8 mouse cellular contexts compared by ENCODE assay signal in genomic region chr19:5569521-5569920, GRCm38 (mm10). TPM values are rescaled to one million over a fixed set of nuclear protein-coding genes. Genes with fewer than 3 reads are reported as not detected.
DNase-seq lines count a peak whose midpoint lies in the region; ATAC-seq lines count a peak whose summit lies in the region.
"Had no signal": no experiment of that assay in that cellular context is flagged by ENCODE, and none has a peak within 500 bp of the region (broad histone marks: within the 10 kb centered on the region; RNA-seq: fewer than 3 reads in every experiment).

No protein-coding gene starts in this region.

- H3K27ac ChIP-seq in heart, embryonic 10.5 days = no peak overlapping the region
- H3K27ac ChIP-seq in neural tube, embryonic 12.5 days = no peak overlapping the region
- H3K27ac ChIP-seq in liver, embryonic 12.5 days = no peak overlapping the region
- H3K27ac ChIP-seq: embryonic facial prominence, embryonic 15.5 days had no signal

- H3K4me2 ChIP-seq in neural tube, embryonic 12.5 days (replicated peaks) = peak overlapping the region; percentile 93; the same call in 1 of the 2 replicates
- peak overlapping the region; percentile 98 for H3K4me2 ChIP-seq in liver, embryonic 12.5 days

- peaks cover 52% of the 10 kb centered on the region for H3K27me3 ChIP-seq in heart, embryonic 10.5 days (ENCODE audit: insufficient read depth, poor library complexity, severe bottlenecking)
- peaks cover 33% of the 10 kb centered on the region for H3K27me3 ChIP-seq in neural tube, embryonic 12.5 days (replicated peaks)
- peaks cover 32% of the 10 kb centered on the region for H3K27me3 ChIP-seq in liver, embryonic 12.5 days (replicated peaks)

- 85% methylated on average over 10 of the region's 10 CpGs for WGBS in heart, embryonic 10.5 days
- WGBS in neural tube, embryonic 12.5 days = 90% methylated on average over 10 of the region's 10 CpGs
- WGBS in liver, embryonic 12.5 days (ENCODE audit: insufficient replicate concordance) = 79% methylated on average over 10 of the region's 10 CpGs

- peaks cover 17% of the 10 kb centered on the region for H3K36me3 ChIP-seq in heart, embryonic 10.5 days
- no peaks in the 10 kb centered on the region; the same call in none of the 2 replicates for H3K36me3 ChIP-seq in neural tube, embryonic 12.5 days
- peaks cover 24% of the 10 kb centered on the region for H3K36me3 ChIP-seq in liver, embryonic 12.5 days

- H3K4me1 ChIP-seq in heart, embryonic 10.5 days = peaks cover 25% of the 10 kb centered on the region
- peaks cover 17% of the 10 kb centered on the region for H3K4me1 ChIP-seq in neural tube, embryonic 12.5 days
- H3K4me1 ChIP-seq in liver, embryonic 12.5 days = peaks cover 41% of the 10 kb centered on the region

- no peak overlapping the region for H3K9ac ChIP-seq in neural tube, embryonic 12.5 days
- peak overlapping the region; percentile 83; the same call in 1 of the 2 replicates for H3K9ac ChIP-seq in liver, embryonic 12.5 days

- no peak overlapping the region for H3K4me3 ChIP-seq in heart, embryonic 10.5 days
- H3K4me3 ChIP-seq in neural tube, embryonic 12.5 days = no peak overlapping the region
- H3K4me3 ChIP-seq in liver, embryonic 12.5 days = no peak overlapping the region

- DNase-seq in heart, adult 11 months = peak; percentile 93
- no peak for DNase-seq in heart, embryonic 10.5 days (ENCODE audit: low spot score)
- DNase-seq in neural tube, embryonic 10.5 days (ENCODE audit: extremely low spot score, low spot score) = no peak
- no peak for DNase-seq in spleen, postnatal 14 days (ENCODE audit: low spot score in 2 of 2)
- DNase-seq in right cerebral cortex, postnatal 14 days = no peak

- ATAC-seq in neural tube, embryonic 12.5 days (ENCODE audit: low FRiP score, low read depth) = no peak
- no peak for ATAC-seq in liver, embryonic 12.5 days

- H3K9me3 ChIP-seq in heart, embryonic 10.5 days = no peaks in the 10 kb centered on the region
- H3K9me3 ChIP-seq in neural tube, embryonic 12.5 days = no peaks in the 10 kb centered on the region
- no peaks in the 10 kb centered on the region for H3K9me3 ChIP-seq in liver, embryonic 12.5 days (replicated peaks)
- H3K9me3 ChIP-seq: embryonic facial prominence, embryonic 15.5 days had no signal

RNA-seq across cellular contexts. Expression of gene Ap5b1, which starts 1.7 kb away (rescaled TPM):
- 2.2 and 2.7 TPM in 2 replicates for polyA plus RNA-seq in heart, embryonic 10.5 days (2016; fragmentation: Nextera tagmentation; extraction: Ambion mirVana)
- polyA plus RNA-seq in neural tube, embryonic 12.5 days (2016; fragmentation: Nextera tagmentation; extraction: Ambion mirVana) = 2.5 and 2.8 TPM in 2 replicates
- 3.4 and 3.5 TPM in 2 replicates for polyA plus RNA-seq in liver, embryonic 12.5 days (2016; fragmentation: Nextera tagmentation; extraction: Ambion mirVana)

RNA-seq across cellular contexts. Expression of gene Ovol1, which starts 9.1 kb away (rescaled TPM):
- polyA plus RNA-seq in heart, embryonic 10.5 days (2016; fragmentation: Nextera tagmentation; extraction: Ambion mirVana) = 0.35 TPM in 1 of 2 replicates, not detected in the other
- 0.29 and 0.32 TPM in 2 replicates for polyA plus RNA-seq in neural tube, embryonic 12.5 days (2016; fragmentation: Nextera tagmentation; extraction: Ambion mirVana)
- not detected in 2 replicates for polyA plus RNA-seq in liver, embryonic 12.5 days (2016; fragmentation: Nextera tagmentation; extraction: Ambion mirVana)

RNA-seq across cellular contexts. Expression of gene Rnaseh2c, which starts 32.2 kb away (rescaled TPM):
- polyA plus RNA-seq in heart, embryonic 10.5 days (2016; fragmentation: Nextera tagmentation; extraction: Ambion mirVana) = 113 and 142 TPM in 2 replicates
- 140 and 148 TPM in 2 replicates for polyA plus RNA-seq in neural tube, embryonic 12.5 days (2016; fragmentation: Nextera tagmentation; extraction: Ambion mirVana)
- polyA plus RNA-seq in liver, embryonic 12.5 days (2016; fragmentation: Nextera tagmentation; extraction: Ambion mirVana) = 171 and 177 TPM in 2 replicates

RNA-seq across cellular contexts. Expression of gene Kat5, which starts 40.5 kb away (rescaled TPM):
- 33.2 and 35.4 TPM in 2 replicates for polyA plus RNA-seq in heart, embryonic 10.5 days (2016; fragmentation: Nextera tagmentation; extraction: Ambion mirVana)
- polyA plus RNA-seq in neural tube, embryonic 12.5 days (2016; fragmentation: Nextera tagmentation; extraction: Ambion mirVana) = 67.4 and 73.3 TPM in 2 replicates
- 24.9 and 26.8 TPM in 2 replicates for polyA plus RNA-seq in liver, embryonic 12.5 days (2016; fragmentation: Nextera tagmentation; extraction: Ambion mirVana)

RNA-seq across cellular contexts. Expression of gene Snx32, which starts 59.2 kb away (rescaled TPM):
- polyA plus RNA-seq in heart, embryonic 10.5 days (2016; fragmentation: Nextera tagmentation; extraction: Ambion mirVana) = 10.6 and 15.6 TPM in 2 replicates
- 43.1 and 47.1 TPM in 2 replicates for polyA plus RNA-seq in neural tube, embryonic 12.5 days (2016; fragmentation: Nextera tagmentation; extraction: Ambion mirVana)
- polyA plus RNA-seq in liver, embryonic 12.5 days (2016; fragmentation: Nextera tagmentation; extraction: Ambion mirVana) = 7.5 and 8.8 TPM in 2 replicates
